Mouse (Mus musculus): ENCODE results near the gene Tnfrsf21.
A peak's percentile ranks its signal among the peaks of the same experiment; 100 is the strongest.

Gene Tnfrsf21

GRCm38 (mm10) chr17:43016371-43017331, at the start of gene Tnfrsf21:
Gene Tnfrsf21, plus strand, starts transcription at chr17:43016555.
- DNase-seq = peak; percentile 97

- no peak for DNase-seq
Measured at GRCm38 (mm10) chr17:42968174-42968573, 48.2 kb upstream of the Tnfrsf21 start.

- no peak for DNase-seq
Measured at GRCm38 (mm10) chr17:42975312-42975996, 40.9 kb upstream of the Tnfrsf21 start.

- DNase-seq = no peak
Measured at GRCm38 (mm10) chr17:42977766-42978165, 38.6 kb upstream of the Tnfrsf21 start.

GRCm38 (mm10) chr17:42978345-42978744, 38.0 kb upstream of the Tnfrsf21 start:
- DNase-seq = no peak

GRCm38 (mm10) chr17:42981806-42982205, 34.5 kb upstream of the Tnfrsf21 start:
- no peak for DNase-seq

GRCm38 (mm10) chr17:42982568-42982967, 33.8 kb upstream of the Tnfrsf21 start:
- no peak for DNase-seq

- DNase-seq = peak; percentile 42
Measured at GRCm38 (mm10) chr17:42985837-42986589, 30.3 kb upstream of the Tnfrsf21 start.

- peak; percentile 31 for DNase-seq
Measured at GRCm38 (mm10) chr17:42987692-42988091, 28.7 kb upstream of the Tnfrsf21 start.

GRCm38 (mm10) chr17:42989981-42990380, 26.4 kb upstream of the Tnfrsf21 start:
- DNase-seq = no peak

GRCm38 (mm10) chr17:42991112-42991511, 25.2 kb upstream of the Tnfrsf21 start:
- DNase-seq = no peak

GRCm38 (mm10) chr17:42999446-42999977, 16.8 kb upstream of the Tnfrsf21 start:
- DNase-seq = no peak

- DNase-seq = no peak
Measured at GRCm38 (mm10) chr17:43000598-43000997, 15.8 kb upstream of the Tnfrsf21 start.

- DNase-seq = peak; percentile 78
Measured at GRCm38 (mm10) chr17:43012718-43013117, 3.6 kb upstream of the Tnfrsf21 start.

GRCm38 (mm10) chr17:43017341-43018052, 1.1 kb downstream of the Tnfrsf21 start:
- DNase-seq = peak; percentile 78

GRCm38 (mm10) chr17:43018071-43018470, 1.7 kb downstream of the Tnfrsf21 start:
- peak; percentile 20 for DNase-seq

- no peak for DNase-seq
Measured at GRCm38 (mm10) chr17:43019660-43020059, 3.3 kb downstream of the Tnfrsf21 start.

- no peak for DNase-seq
Measured at GRCm38 (mm10) chr17:43021017-43021416, 4.7 kb downstream of the Tnfrsf21 start.

GRCm38 (mm10) chr17:43022056-43022455, 5.7 kb downstream of the Tnfrsf21 start:
- DNase-seq = no peak

- DNase-seq = no peak
Measured at GRCm38 (mm10) chr17:43023637-43024217, 7.4 kb downstream of the Tnfrsf21 start.

GRCm38 (mm10) chr17:43024531-43024930, 8.2 kb downstream of the Tnfrsf21 start:
- DNase-seq = no peak

- DNase-seq = no peak
Measured at GRCm38 (mm10) chr17:43025048-43025447, 8.7 kb downstream of the Tnfrsf21 start.

Data from embryo, embryonic 11 days (tissue).